Mouse (Mus musculus) megakaryocyte progenitor cell, adult 5-6 weeks (primary cell): ENCODE measurements at regions not wholly inside any gene's neighbourhood (a gene's known extent, or its start where the extent isn't known, plus 50 kb on each side); places are given as distances from the start of the nearest gene placed in this dataset.

Source experiments
- ATAC-seq: replicated peaks from 2 replicates; pipeline ENCODE4 v1.8.0; 2016; ENCODE audit warnings: mild to moderate bottlenecking, moderate TSS enrichment, inconsistent platforms; ENCODE audit not compliant: poor library complexity

DNA sequence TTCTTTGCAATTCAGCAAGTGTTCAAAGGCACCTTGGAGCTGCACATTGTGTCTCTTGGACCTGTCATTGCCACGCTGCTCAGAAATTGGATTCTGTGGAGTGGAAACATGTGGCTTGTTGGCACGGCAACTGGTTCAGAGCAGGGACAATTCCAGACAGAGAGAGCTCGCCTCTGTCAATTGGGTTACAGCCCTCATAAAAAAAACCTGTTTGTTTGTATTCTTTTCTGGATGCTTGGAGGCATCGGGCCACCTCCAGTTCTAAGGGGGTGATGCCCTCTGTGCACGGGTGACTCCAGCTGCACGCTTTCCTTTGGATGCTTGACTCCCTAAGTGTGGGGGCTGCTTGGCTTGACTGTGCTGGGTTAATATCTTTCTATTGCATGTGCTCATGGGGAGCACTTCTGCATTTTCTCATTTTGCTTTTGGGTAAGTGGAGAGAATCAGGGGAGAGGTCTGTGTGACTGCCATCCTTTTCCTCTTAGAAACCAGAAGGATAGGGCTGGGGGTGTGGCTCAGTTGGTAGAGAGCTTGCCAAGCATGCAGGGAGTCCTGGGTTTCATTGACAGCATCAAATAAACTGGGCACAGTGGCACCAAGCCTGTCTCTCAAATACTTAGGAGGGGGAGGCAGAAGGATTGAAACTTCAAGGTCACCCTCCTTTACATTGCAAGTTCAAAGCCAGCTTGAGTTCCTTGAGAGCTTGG is 130.6 kb upstream of the Auts2 start:
- ATAC-seq, result no peak

DNA sequence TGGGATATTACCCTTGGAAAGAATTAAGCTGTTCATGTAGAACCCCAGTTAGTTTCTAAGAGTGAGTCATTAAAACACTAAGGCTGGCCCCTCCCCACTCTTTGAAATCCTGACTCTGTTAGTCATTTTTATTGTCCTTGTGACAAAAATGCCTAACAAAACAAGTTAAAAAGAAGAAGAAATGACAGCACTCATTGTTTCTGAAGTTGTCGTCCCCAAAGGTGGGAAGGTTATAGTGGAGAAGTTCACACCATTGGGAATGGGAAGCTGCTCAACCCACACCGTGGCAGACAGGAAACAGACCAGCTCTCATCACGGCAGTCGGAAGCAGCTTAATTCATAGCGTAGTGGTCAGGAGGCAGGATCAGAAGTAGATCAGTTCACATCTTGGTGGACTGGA is 128.4 kb upstream of the Auts2 start:
- no peak for ATAC-seq

DNA sequence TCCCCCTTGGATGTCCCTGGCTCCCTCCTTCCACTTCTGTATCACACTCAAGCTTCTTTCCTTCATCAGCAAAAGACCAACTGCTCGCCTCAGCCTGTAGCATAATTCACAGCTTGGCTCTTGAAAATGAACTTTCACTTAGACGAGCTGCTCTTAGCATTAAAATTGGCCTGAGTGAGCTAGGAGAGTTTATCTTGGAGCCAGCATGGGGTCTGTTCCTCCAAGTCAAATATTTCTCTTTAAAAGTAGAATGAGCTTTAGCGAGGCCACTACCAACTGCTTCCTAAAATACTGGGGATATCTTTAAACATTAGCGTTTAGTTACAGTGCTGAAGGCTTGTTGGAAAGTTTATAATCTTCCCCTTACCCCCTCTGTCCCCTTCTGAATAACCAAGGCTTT is 124.2 kb upstream of the Auts2 start:
- no peak for ATAC-seq

DNA sequence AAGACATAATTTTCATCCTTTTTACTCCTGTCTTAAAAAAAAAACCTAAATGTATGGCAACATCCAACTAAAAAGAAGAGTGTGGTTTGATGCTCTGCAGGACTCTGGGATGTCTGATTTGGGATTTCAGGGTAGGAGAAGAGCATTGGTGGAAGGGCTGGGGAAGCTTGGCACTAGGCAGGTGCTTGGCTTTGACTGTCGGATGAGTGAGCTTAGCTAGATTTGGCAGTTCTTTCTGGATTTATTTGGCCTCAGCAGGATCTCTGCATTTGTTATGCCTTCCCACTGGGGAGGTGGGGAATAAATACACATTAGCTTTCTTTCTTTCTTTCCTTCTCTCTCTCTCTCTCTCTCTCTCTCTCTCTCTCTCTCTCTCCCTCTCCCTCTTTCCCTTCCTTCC is 118.1 kb upstream of the Auts2 start:
- no peak for ATAC-seq

DNA sequence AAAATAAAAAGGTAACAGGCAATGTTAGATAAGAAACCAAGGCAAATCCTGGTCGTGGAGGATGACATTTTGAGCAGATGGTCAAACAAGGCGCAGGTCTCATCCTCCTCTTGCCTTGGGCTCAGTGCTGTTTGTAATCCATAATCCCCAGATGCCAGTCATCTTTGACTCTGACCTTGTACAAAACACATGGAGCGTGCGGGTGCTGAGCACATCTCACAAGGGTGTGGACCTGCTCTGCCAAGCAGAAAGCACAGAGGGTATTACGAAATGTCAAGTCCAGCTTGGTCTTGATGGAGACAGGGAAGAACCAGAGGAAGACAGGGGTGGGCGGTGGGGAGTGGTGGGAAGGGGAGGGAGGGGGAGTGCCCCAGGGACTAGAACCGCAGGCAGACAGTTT is 116.9 kb upstream of the Auts2 start:
- no peak for ATAC-seq

DNA sequence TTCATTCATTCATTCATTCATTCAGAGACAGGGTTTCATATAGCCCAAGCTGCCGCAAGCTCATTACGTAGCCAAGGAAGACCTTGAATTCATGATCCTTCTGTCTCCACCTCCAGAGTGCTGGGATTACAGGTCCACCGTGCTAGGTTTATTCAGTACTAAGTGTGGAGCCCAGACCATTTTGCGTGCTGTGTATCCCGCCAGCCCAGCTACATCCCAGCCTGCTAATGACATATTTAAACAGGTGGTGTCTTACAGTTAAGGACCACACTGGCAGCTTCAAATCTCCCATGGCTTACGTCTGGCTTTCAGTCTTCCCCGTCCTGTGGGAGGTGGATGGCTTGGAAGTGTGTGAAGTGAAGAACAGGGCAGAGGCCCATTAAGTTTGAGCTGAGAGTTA is 111.2 kb upstream of the Auts2 start:
- ATAC-seq, result no peak

DNA sequence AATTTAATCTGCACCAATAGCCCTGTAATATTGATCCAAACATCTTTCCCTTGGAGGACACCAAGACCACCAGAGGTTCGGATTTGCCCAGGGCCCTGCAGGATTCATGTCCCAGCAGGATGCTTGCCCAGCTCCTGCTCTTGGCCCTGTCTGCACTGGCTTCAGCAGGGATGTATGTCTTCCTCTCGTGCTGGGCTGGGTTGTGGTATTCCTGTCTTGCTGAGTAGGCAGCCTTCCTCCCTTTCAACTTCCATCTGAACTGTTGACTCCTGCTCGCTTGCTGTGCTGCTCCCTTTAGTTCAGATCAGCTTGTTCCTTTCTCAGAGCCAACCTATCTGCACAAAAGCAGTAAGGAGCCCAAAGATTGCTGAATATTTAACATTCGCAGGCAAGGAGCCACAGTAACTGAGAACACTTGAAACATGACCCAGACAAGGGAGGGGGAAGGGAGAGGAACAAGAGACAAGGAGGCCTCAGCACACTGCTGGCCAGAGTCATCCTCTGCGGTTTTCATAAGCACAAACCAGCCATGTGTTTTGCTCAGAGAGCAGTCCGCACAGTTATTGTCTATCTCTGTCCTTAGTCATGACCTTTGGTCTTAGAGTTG is 110.7 kb upstream of the Auts2 start:
- no peak for ATAC-seq

DNA sequence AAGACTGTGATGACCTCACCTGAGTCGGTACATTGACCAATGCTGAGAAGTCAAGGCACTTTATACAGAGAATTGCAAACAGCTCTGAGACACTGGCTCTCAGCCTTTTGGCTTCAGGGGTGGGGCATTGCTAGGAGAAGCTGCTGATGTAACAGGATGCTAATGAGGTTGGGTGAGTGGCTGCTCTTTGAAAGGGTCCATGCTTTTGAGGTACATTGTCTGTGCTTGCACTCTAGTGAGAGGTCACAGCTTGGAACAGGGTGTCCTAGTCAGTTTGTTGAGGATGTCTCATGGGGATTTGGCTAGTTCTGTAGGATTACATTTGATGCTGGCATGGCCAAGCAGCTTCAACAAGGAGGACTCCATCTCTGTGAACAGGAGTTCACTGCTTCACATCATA is 109.1 kb upstream of the Auts2 start:
- no peak for ATAC-seq

DNA sequence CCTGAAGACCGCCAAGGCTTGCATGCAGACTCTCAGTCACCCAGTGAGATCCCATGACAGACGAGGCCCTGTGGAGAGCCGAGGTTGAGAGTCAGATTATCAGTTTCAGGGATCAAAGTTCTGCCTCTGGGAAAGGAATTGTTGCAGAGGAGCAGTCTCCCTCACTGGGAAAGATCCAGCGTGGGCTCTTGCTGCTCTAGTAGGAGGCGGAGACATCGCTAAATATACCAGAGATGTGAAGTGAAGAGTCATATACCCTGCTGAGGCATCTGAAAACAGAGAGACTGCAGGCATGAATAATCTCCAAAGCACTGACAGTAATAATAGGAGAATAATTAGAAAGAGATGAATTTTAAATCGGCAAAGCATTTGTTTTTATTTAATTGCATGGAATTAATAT is 106.6 kb upstream of the Auts2 start:
- no peak for ATAC-seq

DNA sequence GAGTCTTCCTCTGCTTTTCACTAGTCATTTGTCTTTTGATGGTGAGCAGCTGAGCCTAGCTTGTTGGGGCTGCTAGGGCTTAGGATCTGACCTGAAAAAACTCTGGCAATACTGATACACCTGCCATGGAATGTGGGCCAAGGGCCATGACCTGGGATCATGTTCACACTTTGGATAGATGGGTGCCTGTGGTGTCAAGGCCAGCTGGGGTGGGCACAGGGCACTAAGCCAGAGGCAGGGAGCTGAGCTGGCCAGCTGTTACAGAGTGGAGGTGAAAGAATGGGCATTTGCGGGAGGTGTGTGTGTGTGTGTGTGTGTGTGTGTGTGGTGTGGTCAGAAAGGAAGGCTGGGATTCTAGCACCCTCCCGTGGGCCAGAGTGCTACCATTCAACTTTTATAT is 105.6 kb upstream of the Auts2 start:
- ATAC-seq, result no peak

DNA sequence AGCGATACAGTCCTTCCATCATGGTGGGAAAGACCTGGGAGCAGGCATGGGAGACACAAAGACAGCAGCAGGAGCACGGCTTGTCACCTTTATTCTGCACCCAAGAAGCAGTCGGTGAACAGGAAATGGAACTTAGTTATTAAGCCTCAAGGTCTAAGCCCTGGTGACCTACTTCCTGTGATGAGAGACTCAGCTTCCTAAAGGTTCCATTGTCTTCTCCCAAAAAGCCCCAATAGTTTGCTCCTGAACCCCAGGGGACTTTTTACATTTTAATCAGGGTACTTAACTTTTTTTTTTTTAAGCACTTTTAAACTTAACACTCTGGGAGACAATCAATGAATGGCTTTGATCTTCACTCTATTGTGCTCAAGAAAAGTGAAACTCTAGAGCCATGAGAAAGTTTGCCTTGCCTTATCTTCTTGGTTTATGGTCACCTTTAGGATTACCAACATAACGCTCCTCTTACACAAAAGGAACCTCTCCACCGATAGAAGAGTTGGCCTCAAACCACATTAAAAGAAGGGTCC is 101.6 kb upstream of the Auts2 start:
- ATAC-seq, result no peak

DNA sequence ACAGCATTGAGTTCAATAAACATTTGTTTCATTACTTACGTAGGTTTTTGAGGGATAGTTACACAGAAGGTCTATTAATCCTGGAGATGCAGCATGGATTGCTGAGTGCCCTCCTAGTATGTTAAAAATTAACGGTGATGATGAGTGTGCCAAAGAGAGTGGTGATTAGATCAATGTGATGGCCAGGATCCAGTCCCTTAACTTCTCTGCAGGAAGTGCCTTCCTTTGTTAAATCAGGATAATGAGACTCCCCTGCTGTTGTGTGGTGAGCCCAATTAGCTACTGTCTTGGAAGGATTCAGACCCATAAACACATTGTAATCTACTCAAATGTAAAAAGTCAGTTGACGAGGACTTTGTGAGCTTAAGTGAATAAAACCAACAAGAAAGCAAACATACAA is 100.1 kb upstream of the Auts2 start:
- ATAC-seq, result no peak

DNA sequence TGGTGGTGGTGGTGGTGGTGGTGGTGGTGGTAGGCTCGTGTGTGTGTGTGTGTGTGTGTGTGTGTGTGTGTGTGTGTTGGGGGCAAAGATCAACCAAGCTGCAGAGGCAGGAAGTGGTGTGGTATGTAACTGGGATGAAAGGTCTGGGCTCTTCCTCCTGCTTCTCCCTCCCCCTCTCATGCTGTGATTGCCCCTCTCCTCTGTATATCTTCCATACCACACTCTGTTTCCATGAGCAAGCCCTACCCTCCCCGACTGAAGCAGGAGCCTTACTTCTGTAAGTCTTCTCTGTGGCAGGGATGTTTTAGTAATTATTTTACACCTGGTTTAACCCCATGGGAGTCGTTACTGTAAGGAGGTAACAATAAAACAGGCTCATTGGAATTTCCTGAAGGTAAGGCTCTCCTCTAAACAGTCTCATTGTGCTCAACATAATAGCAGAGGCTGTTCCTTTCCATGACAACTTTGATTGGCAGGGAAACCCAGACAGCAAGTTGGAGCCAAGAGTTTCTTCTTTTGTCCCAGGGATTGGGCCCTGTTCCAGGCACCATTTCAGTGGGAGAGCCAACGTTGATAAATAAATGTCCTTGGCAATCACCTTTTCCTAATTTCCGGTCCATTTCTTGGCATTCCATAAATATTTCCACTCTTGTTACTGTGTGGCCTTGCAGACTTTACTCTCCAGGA is 90.2 kb upstream of the Auts2 start:
- no peak for ATAC-seq

DNA sequence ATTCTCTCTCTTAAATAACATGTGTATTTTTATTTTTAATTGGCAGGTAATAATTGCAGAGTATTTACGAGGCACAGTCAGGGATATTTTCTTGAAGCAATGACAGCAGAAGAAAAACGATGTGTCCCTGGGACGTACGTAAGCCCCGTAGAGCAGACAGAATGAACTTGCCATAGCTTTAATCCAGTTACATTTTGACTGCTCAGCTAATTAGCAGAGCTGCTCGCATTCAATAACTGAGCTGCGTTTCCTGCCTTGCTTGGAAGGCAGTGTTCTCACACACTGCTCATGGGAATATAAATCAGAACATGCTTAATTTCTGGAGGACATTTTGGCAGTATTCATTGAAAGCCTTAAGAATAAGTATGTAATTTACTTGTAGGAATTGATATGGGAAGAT is 78.6 kb upstream of the Auts2 start:
- ATAC-seq, result no peak

DNA sequence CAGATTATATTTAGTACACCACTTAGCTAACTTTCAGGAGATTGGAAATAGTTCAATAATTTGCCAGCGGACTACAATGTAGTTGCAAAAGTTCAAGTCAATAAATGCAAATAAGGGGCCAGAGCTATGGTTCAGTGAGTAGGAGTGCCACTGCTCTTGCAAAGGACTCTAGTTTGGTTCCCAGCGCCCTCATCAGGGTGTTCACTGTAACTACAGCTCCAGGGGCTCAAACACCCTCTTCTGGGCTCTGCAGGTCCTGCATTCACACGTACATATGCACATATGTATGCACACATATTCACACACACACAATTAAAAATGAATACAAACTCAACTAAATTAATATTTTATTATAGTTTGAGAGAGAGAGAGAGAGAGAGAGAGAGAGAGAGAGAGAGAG is 74.1 kb upstream of the Auts2 start:
- no peak for ATAC-seq

DNA sequence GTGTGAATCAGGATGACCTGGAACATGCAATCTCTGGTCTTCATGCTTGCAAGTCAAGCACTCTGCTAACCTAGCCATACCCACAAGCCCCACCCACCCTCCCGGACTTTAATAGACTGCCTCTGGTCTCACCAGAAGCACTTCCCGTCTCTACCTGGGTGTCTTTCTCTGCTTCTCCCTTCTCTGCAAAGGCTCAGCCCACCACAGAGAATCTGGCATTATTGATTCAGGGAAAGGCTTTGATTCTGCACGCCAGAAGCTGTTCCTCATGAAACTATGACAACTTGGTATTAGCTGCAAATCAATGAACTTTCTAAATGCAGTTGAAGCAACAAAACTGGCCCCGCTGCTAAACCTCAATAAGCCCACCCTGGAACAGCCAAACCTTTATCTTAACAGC is 66.1 kb upstream of the Auts2 start:
- no peak for ATAC-seq

DNA sequence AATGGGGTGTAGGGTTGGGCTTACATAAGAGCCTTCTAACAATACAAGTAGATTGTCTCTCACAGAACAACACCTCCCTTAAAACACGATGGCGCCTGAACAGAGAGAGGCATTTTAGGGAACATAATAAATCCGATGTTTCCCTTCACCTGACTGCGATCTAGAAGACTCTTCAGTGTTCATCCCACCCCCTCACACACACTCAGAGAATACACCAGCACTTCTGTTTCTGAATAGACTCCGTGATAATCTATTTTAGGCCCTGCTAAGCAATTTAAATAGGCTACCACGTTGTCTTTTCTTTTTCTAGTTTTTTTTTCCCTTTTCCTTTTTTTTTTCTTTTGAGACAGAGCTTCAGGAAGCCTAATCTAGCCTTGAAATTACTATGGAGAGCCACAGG is 63.1 kb upstream of the Auts2 start:
- no peak for ATAC-seq

DNA sequence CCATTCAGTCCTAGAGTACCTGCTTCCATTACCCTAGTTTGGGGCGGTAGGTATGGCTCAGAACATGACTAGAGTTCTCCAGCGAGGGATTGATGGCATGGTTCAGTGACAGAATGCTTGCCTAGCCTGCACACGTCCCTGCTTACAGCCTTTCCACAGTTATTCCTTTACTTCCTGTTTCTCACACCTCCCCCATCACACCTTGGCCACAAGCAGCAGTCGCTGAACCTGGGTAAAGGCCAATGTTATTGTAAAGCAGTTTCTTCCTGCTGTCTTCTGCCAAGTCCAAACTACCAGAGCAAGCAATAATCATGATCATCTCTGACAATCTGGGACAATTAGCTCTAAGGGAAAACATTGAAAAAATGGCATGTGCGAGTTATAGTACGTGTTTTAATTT is 51.7 kb upstream of the Auts2 start:
- no peak for ATAC-seq
